Mouse (Mus musculus): ENCODE results near the gene Exosc1.

GRCm38 (mm10) chr19:41898860-41899259 lies 34.4 kb downstream of the Exosc1 start:
- TF ChIP-seq CTCF (IDR thresholded peaks at IDR 0.05; ENCODE audit: low read depth) (peak; percentile 66), EP300 (IDR thresholded peaks at IDR 0.05; ENCODE audit: low read depth) (no peak)

Measured in heart, postnatal 0 days (tissue).